Mouse (Mus musculus): ENCODE data around the gene Themis3. TPM values are rescaled to one million over a fixed set of nuclear protein-coding genes. Genes with fewer than 3 reads are reported as not detected.

Gene Themis3
- total RNA-seq, 2 experiments from 2014 or later = not detected

Other genes with a start within 250 kb of the Themis3 start
- 10 to 100 TPM; 30.0 to 41.4 TPM for gene Mtcl1, start 144.9 kb downstream of the Themis3 start, total RNA-seq (2021)
- 100 to 1,000 TPM; 124 to 134 TPM for gene Rab12, start 74.9 kb downstream of the Themis3 start, total RNA-seq (2021)

All from layer of hippocampus, postnatal 10 days (tissue).